Mouse (Mus musculus): ENCODE data around the gene Rmnd5b. TPM values are rescaled to one million over a fixed set of nuclear protein-coding genes. Genes with fewer than 3 reads are reported as not detected.

Gene Rmnd5b
- polyA plus RNA-seq, 1 experiment from 2014 or later, result 82.7 TPM

DNA sequence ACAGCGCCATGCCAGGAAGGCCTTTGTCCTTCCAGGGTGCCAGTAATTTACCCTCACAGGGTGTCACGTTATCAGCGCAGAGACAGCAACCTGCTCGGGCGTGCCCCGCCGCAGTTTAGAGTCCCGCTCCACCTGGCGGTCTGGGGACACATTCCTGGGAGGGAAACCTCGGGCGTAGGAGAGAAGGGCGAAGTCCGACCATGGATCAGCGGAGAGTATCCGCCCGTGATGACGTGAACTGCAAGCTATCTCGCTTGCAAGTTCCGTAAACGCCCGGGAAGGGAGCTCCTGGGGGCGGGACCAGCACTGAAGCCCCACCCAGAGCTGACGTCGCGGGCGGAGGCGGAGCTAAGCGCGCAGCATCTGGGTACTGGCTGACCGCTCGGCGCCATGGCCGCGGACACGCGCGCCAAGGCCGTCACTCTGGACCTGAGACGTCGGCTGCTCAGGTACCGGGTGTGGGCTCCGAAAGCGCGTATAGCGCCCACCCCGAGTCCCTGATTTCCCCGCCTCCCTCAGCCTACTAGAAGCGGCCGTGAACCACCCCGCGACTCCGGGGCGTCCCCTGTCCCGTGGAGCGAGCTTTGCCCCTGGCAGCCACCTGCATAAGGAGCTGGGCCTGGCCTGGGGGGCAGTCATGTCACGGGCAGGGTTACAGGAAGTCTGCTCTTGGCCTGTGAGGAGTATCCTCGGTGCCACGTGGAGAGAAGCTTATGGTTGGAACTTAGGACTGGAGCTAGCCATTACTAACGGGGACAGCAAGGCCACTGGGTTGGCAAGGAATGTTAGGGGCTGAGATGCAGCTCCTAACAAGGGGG, 51.1 kb downstream of the Rmnd5b start, which contains the start of gene Phykpl:
TSS of gene Phykpl (plus strand) at position 327 of the 818 bp plus-strand sequence.
- WGBS, result under 1% methylated on average over 59 of the region's 59 CpGs
- no peaks in the 10 kb centered on the region for H3K9me3 ChIP-seq (replicated peaks; ENCODE audit: control insufficient read depth, low read length, poor library complexity, severe bottlenecking)
- peaks cover 16% of the 10 kb centered on the region for H3K36me3 ChIP-seq (ENCODE audit: control insufficient read depth, insufficient read depth, low read length)
- peaks cover 16% of the 10 kb centered on the region for H3K4me1 ChIP-seq (ENCODE audit: control insufficient read depth, insufficient read depth, low read length)
- peak; percentile 94 for ATAC-seq
- H3K27ac ChIP-seq (ENCODE audit: low read length), result peak within 1 kb of the TSS; percentile 91
- no peaks in the 10 kb centered on the region for H3K27me3 ChIP-seq (ENCODE audit: control insufficient read depth, insufficient read depth, low read depth, low read length)
- H3K4me3 ChIP-seq (ENCODE audit: low read depth, low read length), result peak within 1 kb of the TSS; percentile 71
- peak within 1 kb of the TSS; percentile 82 for H3K9ac ChIP-seq (ENCODE audit: low read depth, low read length)
- H3K4me2 ChIP-seq (ENCODE audit: low read length), result peak within 1 kb of the TSS; percentile 92

DNA sequence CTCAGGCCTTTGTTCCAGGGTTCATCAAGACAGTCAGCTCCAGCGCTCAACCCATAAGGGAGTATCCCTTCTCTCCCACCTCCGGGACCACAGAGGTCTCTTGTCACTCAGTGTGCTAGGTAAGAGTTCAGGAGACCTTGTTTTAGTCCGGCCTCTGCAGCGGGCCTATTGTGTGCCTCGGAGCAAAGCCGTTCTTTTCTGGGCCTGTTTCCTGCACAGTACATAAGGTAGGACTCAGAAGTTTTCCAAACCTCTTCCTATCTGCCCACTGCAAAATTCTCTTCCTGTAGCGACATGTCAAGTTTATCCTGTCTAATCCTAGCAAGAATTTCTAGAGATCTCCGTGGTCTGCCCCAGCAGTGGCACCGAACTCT, 51.7 kb downstream of the Rmnd5b start:
- ATAC-seq, result peak; percentile 59
- Histone ChIP-seq H3K36me3 (ENCODE audit: control insufficient read depth, insufficient read depth, low read length) (peaks cover 13% of the 10 kb centered on the region), H3K27me3 (ENCODE audit: control insufficient read depth, insufficient read depth, low read depth, low read length) (no peaks in the 10 kb centered on the region), H3K4me1 (ENCODE audit: control insufficient read depth, insufficient read depth, low read length) (peaks cover 16% of the 10 kb centered on the region), H3K9ac (ENCODE audit: low read depth, low read length) (peak overlapping the region; percentile 82), H3K4me2 (ENCODE audit: low read length) (peak overlapping the region; percentile 92), H3K27ac (ENCODE audit: low read length) (peak overlapping the region; percentile 91), H3K4me3 (ENCODE audit: low read depth, low read length) (peak overlapping the region; percentile 71), H3K9me3 (replicated peaks; ENCODE audit: control insufficient read depth, low read length, poor library complexity, severe bottlenecking) (no peaks in the 10 kb centered on the region)
- 5% methylated on average over 9 of the region's 9 CpGs for WGBS

DNA sequence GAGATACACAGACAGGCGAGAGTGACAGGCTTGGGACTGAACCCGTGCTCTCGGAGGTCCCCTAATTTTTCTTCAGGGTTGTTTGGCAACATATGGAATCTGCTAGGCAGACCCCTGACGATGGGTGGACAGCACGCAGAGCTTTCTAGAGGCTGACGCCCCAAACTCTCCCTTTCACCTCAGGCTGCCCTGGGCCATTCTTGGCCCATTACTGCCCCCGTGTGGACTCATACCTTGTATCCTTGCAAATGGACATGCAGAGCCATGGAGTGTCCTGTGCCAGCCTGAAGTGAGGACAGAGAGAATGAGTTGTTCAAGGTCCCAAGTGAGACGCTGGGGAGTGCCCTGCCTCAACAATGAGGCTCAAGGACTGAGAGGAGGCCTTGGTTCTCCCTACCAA, 53.0 kb downstream of the Rmnd5b start:
- no peak for ATAC-seq
- Histone ChIP-seq H3K27me3 (ENCODE audit: control insufficient read depth, insufficient read depth, low read depth, low read length) (no peaks in the 10 kb centered on the region), H3K4me2 (ENCODE audit: low read length) (no peak overlapping the region), H3K36me3 (ENCODE audit: control insufficient read depth, insufficient read depth, low read length) (peaks cover 10% of the 10 kb centered on the region), H3K4me3 (ENCODE audit: low read depth, low read length) (no peak overlapping the region), H3K9me3 (replicated peaks; ENCODE audit: control insufficient read depth, low read length, poor library complexity, severe bottlenecking) (no peaks in the 10 kb centered on the region), H3K4me1 (ENCODE audit: control insufficient read depth, insufficient read depth, low read length) (peaks cover 16% of the 10 kb centered on the region), H3K27ac (ENCODE audit: low read length) (no peak overlapping the region), H3K9ac (ENCODE audit: low read depth, low read length) (no peak overlapping the region)
- WGBS, result 21% methylated on average over 8 of the region's 8 CpGs

DNA sequence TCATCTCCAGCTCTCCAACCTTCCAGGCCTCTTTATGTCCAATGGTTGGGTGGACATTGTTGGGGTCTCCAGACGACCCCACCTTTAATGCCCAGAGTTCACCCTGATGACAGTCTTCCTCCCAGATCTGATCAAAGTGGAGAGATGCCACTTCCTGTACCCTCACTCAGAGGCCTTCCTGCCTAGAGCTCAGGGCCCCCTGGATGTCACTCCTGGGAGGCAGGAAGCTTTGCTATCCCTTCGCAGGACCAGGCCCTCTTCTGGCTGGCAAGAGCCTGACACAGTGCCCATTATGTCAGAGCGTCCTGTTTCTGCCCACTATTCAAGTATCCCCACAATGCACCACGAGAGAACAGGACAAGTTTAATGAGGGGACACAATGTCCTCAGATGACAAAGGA, 56.7 kb downstream of the Rmnd5b start:
- Histone ChIP-seq H3K9me3 (replicated peaks; ENCODE audit: control insufficient read depth, low read length, poor library complexity, severe bottlenecking) (no peaks in the 10 kb centered on the region), H3K9ac (ENCODE audit: low read depth, low read length) (no peak overlapping the region), H3K4me1 (ENCODE audit: control insufficient read depth, insufficient read depth, low read length) (peaks cover 6% of the 10 kb centered on the region), H3K27ac (ENCODE audit: low read length) (no peak overlapping the region), H3K4me3 (ENCODE audit: low read depth, low read length) (no peak overlapping the region), H3K4me2 (ENCODE audit: low read length) (no peak overlapping the region), H3K27me3 (ENCODE audit: control insufficient read depth, insufficient read depth, low read depth, low read length) (no peaks in the 10 kb centered on the region), H3K36me3 (ENCODE audit: control insufficient read depth, insufficient read depth, low read length) (no peaks in the 10 kb centered on the region)
- WGBS, result 69% methylated on average over 4 of the region's 4 CpGs
- no peak for ATAC-seq

DNA sequence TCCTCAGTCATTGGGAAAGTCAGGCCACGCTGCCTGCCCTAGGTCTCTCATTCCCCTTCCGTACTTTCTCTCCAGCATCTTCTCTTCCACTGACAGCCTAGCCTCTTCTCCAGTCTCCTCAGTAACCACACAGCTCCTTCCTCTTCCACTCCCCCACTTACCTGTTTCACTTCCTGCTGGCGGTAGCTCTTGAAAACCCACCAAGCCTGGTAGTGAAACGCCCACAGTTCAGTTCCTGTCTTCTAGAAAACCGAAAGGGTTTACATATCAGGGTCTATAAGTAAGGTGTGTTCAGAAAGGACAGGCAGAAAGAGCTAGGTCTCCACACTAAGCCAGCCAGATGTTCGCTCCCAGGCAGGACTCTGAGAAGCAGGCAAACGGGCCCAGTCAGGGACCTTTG, 58.1 kb downstream of the Rmnd5b start:
- Histone ChIP-seq H3K9ac (ENCODE audit: low read depth, low read length) (no peak overlapping the region), H3K27ac (ENCODE audit: low read length) (no peak overlapping the region)

DNA sequence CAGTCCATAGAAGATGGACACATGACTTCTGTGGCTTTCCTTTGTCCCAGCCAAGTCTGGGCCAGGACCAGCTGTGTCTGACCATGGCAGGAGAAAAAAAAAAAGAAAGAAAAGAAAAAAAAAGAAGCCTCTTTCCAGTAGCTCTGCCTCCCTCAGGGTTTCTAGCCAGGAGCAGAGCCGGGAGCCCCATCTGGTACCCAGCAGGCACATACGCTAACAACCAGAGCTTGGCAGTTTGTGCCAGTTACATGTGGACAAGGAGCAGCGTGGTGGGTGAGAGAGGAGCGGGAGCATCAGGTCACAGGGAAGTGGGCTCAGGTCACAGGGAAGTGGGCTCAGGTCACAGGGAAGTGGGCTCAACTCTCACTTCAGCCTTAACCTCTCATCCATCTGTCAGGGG, 59.2 kb downstream of the Rmnd5b start:
- ATAC-seq, result no peak
- no peaks in the 10 kb centered on the region; the same call in 1 of the 2 replicates for H3K4me1 ChIP-seq (ENCODE audit: control insufficient read depth, insufficient read depth, low read length)
- no peak overlapping the region for H3K9ac ChIP-seq (ENCODE audit: low read depth, low read length)
- no peaks in the 10 kb centered on the region for H3K36me3 ChIP-seq (ENCODE audit: control insufficient read depth, insufficient read depth, low read length)
- no peak overlapping the region for H3K4me3 ChIP-seq (ENCODE audit: low read depth, low read length)
- no peaks in the 10 kb centered on the region for H3K9me3 ChIP-seq (replicated peaks; ENCODE audit: control insufficient read depth, low read length, poor library complexity, severe bottlenecking)
- H3K27ac ChIP-seq (ENCODE audit: low read length), result no peak overlapping the region
- no peaks in the 10 kb centered on the region for H3K27me3 ChIP-seq (ENCODE audit: control insufficient read depth, insufficient read depth, low read depth, low read length)
- H3K4me2 ChIP-seq (ENCODE audit: low read length), result no peak overlapping the region
- 61% methylated on average over 4 of the region's 4 CpGs for WGBS

More for the DNA sequence above, 58.1 kb downstream of the Rmnd5b start:
- Histone ChIP-seq H3K4me2 (ENCODE audit: low read length) (no peak overlapping the region), H3K9me3 (replicated peaks; ENCODE audit: control insufficient read depth, low read length, poor library complexity, severe bottlenecking) (no peaks in the 10 kb centered on the region), H3K4me1 (ENCODE audit: control insufficient read depth, insufficient read depth, low read length) (no peaks in the 10 kb centered on the region; the same call in 1 of the 2 replicates), H3K4me3 (ENCODE audit: low read depth, low read length) (no peak overlapping the region), H3K36me3 (ENCODE audit: control insufficient read depth, insufficient read depth, low read length) (no peaks in the 10 kb centered on the region), H3K27me3 (ENCODE audit: control insufficient read depth, insufficient read depth, low read depth, low read length) (no peaks in the 10 kb centered on the region)
- WGBS, result 88% methylated on average over 7 of the region's 7 CpGs
- ATAC-seq, result no peak

Other genes starting within 250 kb of the Rmnd5b start
- gene Phykpl, start 51.1 kb downstream of the Rmnd5b start, polyA plus RNA-seq (2015; fragmentation: Nextera tagmentation; extraction: Ambion mirVana), result 9.4 and 9.7 TPM in 2 replicates
- 273 and 303 TPM in 2 replicates for gene Hnrnpab, start 29.0 kb downstream of the Rmnd5b start, polyA plus RNA-seq (2015; fragmentation: Nextera tagmentation; extraction: Ambion mirVana)
- 83.7 and 85.9 TPM in 2 replicates for gene Nhp2, start 16.2 kb downstream of the Rmnd5b start, polyA plus RNA-seq (2015; fragmentation: Nextera tagmentation; extraction: Ambion mirVana)
- 19.6 and 22.3 TPM in 2 replicates for gene N4bp3, start 14.9 kb upstream of the Rmnd5b start, polyA plus RNA-seq (2015; fragmentation: Nextera tagmentation; extraction: Ambion mirVana)
- gene D930048N14Rik, start 15.1 kb upstream of the Rmnd5b start, polyA plus RNA-seq (2015; fragmentation: Nextera tagmentation; extraction: Ambion mirVana), result 1.2 TPM in 2 replicates
- gene 0610009B22Rik, start 53.0 kb upstream of the Rmnd5b start, polyA plus RNA-seq (2015; fragmentation: Nextera tagmentation; extraction: Ambion mirVana), result 91.5 and 106 TPM in 2 replicates
- 15.2 and 16.5 TPM in 2 replicates for gene Sec24a, start 127.7 kb upstream of the Rmnd5b start, polyA plus RNA-seq (2015; fragmentation: Nextera tagmentation; extraction: Ambion mirVana)
- 184 and 206 TPM in 2 replicates for gene Sar1b, start 127.8 kb upstream of the Rmnd5b start, polyA plus RNA-seq (2015; fragmentation: Nextera tagmentation; extraction: Ambion mirVana)
- gene Jade2, start 221.8 kb upstream of the Rmnd5b start, polyA plus RNA-seq (2015; fragmentation: Nextera tagmentation; extraction: Ambion mirVana), result 0.48 and 0.65 TPM in 2 replicates

Data from midbrain, embryonic 16.5 days (tissue).